Mouse (Mus musculus) layer of hippocampus, adult 18-20 months (tissue): Measurements from ENCODE around the gene Dhx33. TPM values are rescaled to one million over a fixed set of nuclear protein-coding genes. Genes with fewer than 3 reads are reported as not detected.

Experiments used
- DNase-seq, 2 experiments: peaks; one replicate each; pipeline ENCODE4 v3.0.0; 2022; ENCODE audit warnings: low spot score in 2 of 2
- total RNA-seq, 2 experiments: library from RNA; stranded (reverse); gene quantifications; 2 replicates each; pipeline ENCODE4 v1.2.3; 2021

The Dhx33 gene
- total RNA-seq, 2 experiments from 2014 or later: 62.4 to 63.8 TPM

GRCm38 (mm10) chr11:70982557-70983228, 21.5 kb downstream of the Dhx33 start, which contains the start of gene C1qbp:
TSS of gene C1qbp (minus strand) at chr11:70983026.
- DNase-seq: peak; percentile 88 to 94

GRCm38 (mm10) chr11:70982030-70982429, 22.2 kb downstream of the Dhx33 start:
- DNase-seq: no peak

GRCm38 (mm10) chr11:70980751-70981510, 23.3 kb downstream of the Dhx33 start:
- no peak for DNase-seq

- DNase-seq: no peak
Observed at GRCm38 (mm10) chr11:70980232-70980631, 24.0 kb downstream of the Dhx33 start.

GRCm38 (mm10) chr11:70977293-70977692, 26.9 kb downstream of the Dhx33 start:
- no peak for DNase-seq

- DNase-seq: peak in 1 of 2 experiments; percentile 68
Observed at GRCm38 (mm10) chr11:70975193-70975592, 29.0 kb downstream of the Dhx33 start.

- DNase-seq: no peak
Observed at GRCm38 (mm10) chr11:70973947-70974346, 30.3 kb downstream of the Dhx33 start.

- DNase-seq: no peak
Observed at GRCm38 (mm10) chr11:70972586-70972985, 31.7 kb downstream of the Dhx33 start.

GRCm38 (mm10) chr11:70970560-70971540, 33.4 kb downstream of the Dhx33 start:
- peak in 1 of 2 experiments; percentile 33 for DNase-seq

GRCm38 (mm10) chr11:70969821-70970559, 34.2 kb downstream of the Dhx33 start, which contains the start of the genes Nup88 and Rpain:
TSS of gene Nup88 (minus strand) at chr11:70969973.
TSS of gene Rpain (plus strand) at chr11:70970213.
- DNase-seq: peak; percentile 92 to 97

- no peak for DNase-seq
Observed at GRCm38 (mm10) chr11:70969271-70969794, 34.9 kb downstream of the Dhx33 start.

- no peak for DNase-seq
Observed at GRCm38 (mm10) chr11:70964222-70964907, 39.9 kb downstream of the Dhx33 start.

GRCm38 (mm10) chr11:70960786-70961554, 43.3 kb downstream of the Dhx33 start:
- peak in 1 of 2 experiments; percentile 39 for DNase-seq

- DNase-seq: no peak
Observed at GRCm38 (mm10) chr11:70954711-70955110, 49.5 kb downstream of the Dhx33 start.

- no peak for DNase-seq
Observed at GRCm38 (mm10) chr11:70944935-70945817, 59.1 kb downstream of the Dhx33 start.

- DNase-seq: no peak
Observed at GRCm38 (mm10) chr11:70943651-70944050, 60.6 kb downstream of the Dhx33 start.

GRCm38 (mm10) chr11:70942596-70942995, 61.6 kb downstream of the Dhx33 start:
- DNase-seq: no peak

- DNase-seq: no peak
Observed at GRCm38 (mm10) chr11:70935316-70935715, 68.9 kb downstream of the Dhx33 start.
